Mouse (Mus musculus) layer of hippocampus, postnatal 10 days (tissue): Measurements from ENCODE around the gene Angpt4. TPM values are rescaled to one million over a fixed set of nuclear protein-coding genes. Genes with fewer than 3 reads are reported as not detected.

ENCODE experiments used
- DNase-seq, 2 experiments: peaks; one replicate each; pipeline ENCODE4 v3.0.0; 2021; ENCODE audit warnings: low spot score in 2 of 2
- microRNA-seq, 2 experiments: library from miRNA; unstranded; fragments of <30 nt; microRNA quantifications; one replicate each; pipeline ENCODE4 v1.2.0; 2021
- total RNA-seq, 2 experiments: library from RNA; stranded (reverse); gene quantifications; 2 replicates each; pipeline ENCODE4 v1.2.3; 2021

The Angpt4 gene
- total RNA-seq, 2 experiments from 2014 or later: not detected

GRCm38 (mm10) chr2:151979470-151980354, 68.7 kb downstream of the Angpt4 start, which contains the start of gene Fam110a:
Gene Fam110a, minus strand, starts transcription at chr2:151980219.
- DNase-seq: peak; percentile 90 to 92

GRCm38 (mm10) chr2:151980355-151980693, 69.3 kb downstream of the Angpt4 start:
- no peak for DNase-seq

GRCm38 (mm10) chr2:151981268-151981667, 70.3 kb downstream of the Angpt4 start:
- no peak for DNase-seq

- DNase-seq: no peak
These were observed 71.5 kb downstream of the Angpt4 start for GRCm38 (mm10) chr2:151982476-151982875.

GRCm38 (mm10) chr2:151984019-151984418, 73.0 kb downstream of the Angpt4 start:
- no peak for DNase-seq

- DNase-seq: no peak
These were observed 74.6 kb downstream of the Angpt4 start for GRCm38 (mm10) chr2:151985426-151986172.

GRCm38 (mm10) chr2:151986958-151987357, 75.9 kb downstream of the Angpt4 start:
- no peak for DNase-seq

- no peak for DNase-seq
These were observed 78.0 kb downstream of the Angpt4 start for GRCm38 (mm10) chr2:151988978-151989377.

GRCm38 (mm10) chr2:151990985-151991394, 80.0 kb downstream of the Angpt4 start:
- DNase-seq: no peak

GRCm38 (mm10) chr2:151991446-151991845, 80.4 kb downstream of the Angpt4 start:
- no peak for DNase-seq

GRCm38 (mm10) chr2:151994350-151995122, 83.5 kb downstream of the Angpt4 start:
- DNase-seq: peak; percentile 84 to 86

Small RNA genes within 50 kb of the gene (microRNA-seq; reads per million reads assigned to microRNA genes)
- gene Mir1953: 0 to 0.20 reads per million in 2 experiments

Other genes with a start within 250 kb of the Angpt4 start
- gene Rad21l, start 242.7 kb upstream of the Angpt4 start, total RNA-seq: 1 to 10 TPM in 1 of 2 experiments, under 1 TPM in 1; 0.94 to 1.1 TPM
- gene Tmem74b, start 209.2 kb upstream of the Angpt4 start, total RNA-seq: 10 to 100 TPM; 10.3 to 11.5 TPM
- 10 to 100 TPM; 40.6 to 47.2 TPM for gene Psmf1, start 167.0 kb upstream of the Angpt4 start, total RNA-seq
- not detected for gene Rspo4, start 68.3 kb upstream of the Angpt4 start, total RNA-seq
- 10 to 100 TPM in 1 of 2 experiments, 1 to 10 TPM in 1; 9.0 to 11.1 TPM for gene Fam110a, start 69.0 kb downstream of the Angpt4 start, total RNA-seq
- gene Slc52a3, start 85.3 kb downstream of the Angpt4 start, total RNA-seq: 1 to 10 TPM; 3.1 TPM
- 10 to 100 TPM; 20.8 to 21.8 TPM for gene Scrt2, start 170.3 kb downstream of the Angpt4 start, total RNA-seq
- gene Srxn1, start 194.3 kb downstream of the Angpt4 start, total RNA-seq: 10 to 100 TPM; 40.4 to 43.0 TPM
- 1 to 10 TPM; 3.0 to 3.4 TPM for gene Tcf15, start 232.4 kb downstream of the Angpt4 start, total RNA-seq